Mouse (Mus musculus): ENCODE measurements at regions not wholly inside any gene's neighbourhood (a gene's known extent, or its start where the extent isn't known, plus 50 kb on each side); places are given as distances from the start of the nearest gene placed in this dataset.
A peak's percentile ranks its signal among the peaks of the same experiment; 100 is the strongest.

DNA sequence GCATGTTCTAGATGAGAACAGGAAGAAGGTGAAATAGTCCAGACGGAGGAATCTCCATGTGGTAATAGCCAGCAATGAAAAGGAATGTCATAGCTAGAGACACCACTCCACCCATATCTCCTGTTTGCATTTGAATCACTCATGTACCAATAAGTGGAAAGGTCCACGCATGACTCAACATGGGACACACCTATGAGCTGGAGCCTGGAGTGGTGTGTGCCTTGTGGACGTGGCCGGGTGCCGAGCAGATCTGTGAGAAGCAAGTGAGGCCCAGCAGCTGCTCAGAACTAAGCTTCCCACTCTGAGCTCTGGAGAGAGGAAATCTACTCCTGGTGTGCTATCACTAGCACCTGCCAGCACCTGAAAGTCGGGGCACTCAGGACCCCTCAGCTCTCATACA, 116.4 kb upstream of the Xylt1 start:
- DNase-seq = no peak

DNA sequence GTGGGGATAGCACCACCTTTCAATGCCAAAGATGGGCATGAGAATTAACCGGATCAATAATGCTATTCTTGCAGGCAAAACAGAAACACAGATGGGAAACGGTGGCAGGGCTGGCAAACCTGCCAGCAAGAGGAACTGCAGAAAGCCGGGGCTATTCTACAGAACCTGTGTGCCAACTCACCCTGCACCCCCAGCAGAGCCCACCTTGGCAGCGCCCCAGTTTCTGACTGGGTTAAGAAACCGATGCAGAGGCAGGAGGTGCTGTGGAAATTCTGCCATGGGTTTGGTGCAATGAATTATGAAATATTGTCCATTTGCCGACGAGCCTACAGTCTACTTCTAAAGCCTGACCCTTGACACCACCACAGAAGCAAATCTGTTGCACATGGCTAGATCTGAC, 112.7 kb upstream of the Xylt1 start:
- DNase-seq = no peak

DNA sequence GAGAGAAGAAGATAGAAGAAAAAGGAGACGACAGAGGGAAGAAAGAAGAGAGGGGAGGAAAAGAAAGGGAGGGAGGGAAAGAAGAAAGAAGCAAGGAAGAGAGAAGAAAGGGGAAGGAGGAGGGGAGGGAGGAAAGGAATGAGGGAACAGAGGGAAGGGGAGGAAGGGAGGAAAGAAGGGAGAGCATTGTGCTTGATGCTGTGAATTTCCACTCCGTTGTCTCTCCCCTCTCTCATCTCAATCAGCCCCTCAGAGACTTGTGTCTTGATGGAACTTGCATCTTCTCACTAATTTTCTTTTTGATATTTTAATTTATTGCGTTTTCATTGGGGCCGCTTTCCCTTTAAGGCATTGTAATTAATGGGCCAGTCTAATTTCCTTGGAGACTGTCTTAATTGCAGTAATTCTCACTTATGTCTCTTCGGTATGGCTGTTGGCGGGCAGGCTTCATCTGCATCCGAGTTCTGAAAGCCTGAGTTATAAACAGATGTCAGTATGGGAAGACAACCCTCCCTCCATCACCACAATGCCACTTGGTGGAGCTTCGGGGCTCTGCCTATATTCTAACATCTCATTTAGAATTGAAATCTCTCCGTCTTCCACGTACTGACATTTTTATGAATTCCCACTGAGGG, 111.4 kb upstream of the Xylt1 start:
- DNase-seq = no peak

GRCm38 (mm10) chr7:117278388-117278961, 102.3 kb upstream of the Xylt1 start:
- DNase-seq = no peak

- no peak for DNase-seq
These were observed 98.6 kb upstream of the Xylt1 start for GRCm38 (mm10) chr7:117282194-117282593.

DNA sequence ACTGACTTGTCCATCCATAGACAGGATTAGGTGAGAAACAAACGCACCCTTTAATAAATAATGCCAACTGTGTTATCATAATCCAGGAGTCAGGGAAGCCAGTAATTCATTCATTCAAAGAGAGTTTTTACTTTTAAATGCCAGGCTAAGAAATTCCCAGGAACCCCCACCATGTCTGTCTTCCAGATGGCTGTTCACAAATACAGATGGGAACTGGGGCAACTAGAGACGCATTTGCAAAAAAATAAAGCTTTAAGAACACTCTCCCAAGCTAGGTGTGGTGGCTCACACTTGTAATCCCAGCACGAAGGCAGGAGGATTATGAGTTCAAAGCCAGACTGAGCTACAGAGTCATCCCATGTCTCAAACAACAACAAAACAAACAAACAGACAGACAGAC, 95.6 kb upstream of the Xylt1 start:
- DNase-seq = no peak

DNA sequence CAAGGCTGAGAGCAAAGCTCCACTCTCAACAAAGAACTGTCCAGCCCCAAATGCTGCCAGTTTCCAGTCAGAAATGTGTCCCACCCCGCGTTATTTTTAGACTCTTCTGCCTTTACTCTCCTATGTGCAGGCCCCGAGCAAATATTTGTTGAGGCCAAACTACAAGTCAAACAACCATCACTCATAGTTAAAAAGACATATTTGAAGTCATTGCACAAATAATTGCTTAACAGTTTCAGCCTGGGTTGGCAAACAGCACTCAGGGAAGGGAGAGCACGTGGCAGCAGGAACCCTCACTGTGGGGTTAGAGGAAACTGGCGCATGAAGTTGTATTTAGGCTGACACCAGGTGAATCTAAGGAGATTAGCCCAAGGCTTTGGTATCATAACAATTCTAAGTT, 94.8 kb upstream of the Xylt1 start:
- DNase-seq = no peak

DNA sequence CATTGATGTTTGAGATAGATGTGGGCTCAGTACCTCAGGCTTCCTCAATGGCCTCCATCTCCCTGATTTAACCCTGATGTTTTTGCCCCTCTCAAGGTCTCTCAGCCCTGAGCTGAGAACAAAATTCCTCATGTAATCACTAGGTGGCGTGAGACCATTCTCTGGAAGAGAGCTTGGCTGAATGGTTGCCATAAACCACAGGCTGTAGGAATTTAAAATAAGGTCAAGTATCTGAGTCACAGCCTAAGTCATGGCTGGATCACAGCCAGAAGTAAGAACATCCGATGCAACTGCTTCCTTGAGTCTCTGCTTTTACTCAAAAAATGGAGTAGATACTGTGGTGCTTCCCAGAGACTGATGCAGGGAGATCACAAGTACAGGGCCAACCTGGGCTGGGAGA, 77.1 kb upstream of the Xylt1 start:
- DNase-seq = peak; percentile 8

DNA sequence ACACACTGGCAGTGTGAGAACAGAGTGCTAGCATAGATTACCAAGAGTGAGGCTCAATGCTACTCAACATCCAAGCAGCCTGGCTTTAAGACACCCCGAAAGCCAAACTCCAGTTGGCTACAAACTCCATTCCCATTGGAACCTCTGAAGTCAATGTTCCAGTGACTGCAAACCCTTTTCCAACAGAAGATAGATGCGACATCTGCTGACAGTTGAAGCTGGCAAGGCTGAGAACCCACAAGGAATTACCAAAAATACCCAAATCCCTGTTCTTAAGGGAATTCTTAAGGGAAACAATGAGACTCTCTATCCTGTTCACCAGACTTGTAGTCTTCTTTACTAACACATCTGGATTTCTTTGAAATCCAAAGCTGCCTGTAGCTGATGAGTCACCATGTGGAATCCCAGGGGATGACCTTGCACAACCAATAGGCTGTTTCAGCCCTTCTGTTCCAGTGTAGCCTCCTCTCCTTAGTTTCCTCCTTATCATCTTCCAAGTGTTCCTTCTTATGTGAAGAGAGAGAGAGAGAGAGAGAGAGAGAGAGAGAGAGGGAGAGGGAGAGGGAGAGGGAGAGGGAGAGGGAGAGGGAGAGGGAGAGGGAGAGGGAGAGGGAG, 70.1 kb upstream of the Xylt1 start:
- peak; percentile 22 for DNase-seq

DNA sequence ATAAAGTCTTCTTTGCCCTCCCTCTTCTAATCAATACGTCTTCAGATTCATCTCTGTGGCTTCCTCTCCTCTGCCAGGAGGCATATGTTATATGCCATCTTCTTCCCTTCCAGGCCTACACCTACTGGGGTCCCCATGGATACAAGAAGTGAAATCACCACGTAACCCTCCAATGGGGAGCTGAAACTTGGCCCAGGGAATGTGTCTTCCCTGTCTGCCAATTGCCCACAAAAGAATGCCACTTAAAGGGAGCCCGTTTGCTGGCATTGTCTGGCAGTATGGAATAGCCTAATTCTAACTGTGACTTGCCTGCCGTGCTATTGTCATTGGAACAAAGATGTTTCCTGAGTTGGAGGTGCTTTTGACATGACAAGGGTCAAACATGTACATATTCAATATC, 69.5 kb upstream of the Xylt1 start:
- DNase-seq = no peak

DNA sequence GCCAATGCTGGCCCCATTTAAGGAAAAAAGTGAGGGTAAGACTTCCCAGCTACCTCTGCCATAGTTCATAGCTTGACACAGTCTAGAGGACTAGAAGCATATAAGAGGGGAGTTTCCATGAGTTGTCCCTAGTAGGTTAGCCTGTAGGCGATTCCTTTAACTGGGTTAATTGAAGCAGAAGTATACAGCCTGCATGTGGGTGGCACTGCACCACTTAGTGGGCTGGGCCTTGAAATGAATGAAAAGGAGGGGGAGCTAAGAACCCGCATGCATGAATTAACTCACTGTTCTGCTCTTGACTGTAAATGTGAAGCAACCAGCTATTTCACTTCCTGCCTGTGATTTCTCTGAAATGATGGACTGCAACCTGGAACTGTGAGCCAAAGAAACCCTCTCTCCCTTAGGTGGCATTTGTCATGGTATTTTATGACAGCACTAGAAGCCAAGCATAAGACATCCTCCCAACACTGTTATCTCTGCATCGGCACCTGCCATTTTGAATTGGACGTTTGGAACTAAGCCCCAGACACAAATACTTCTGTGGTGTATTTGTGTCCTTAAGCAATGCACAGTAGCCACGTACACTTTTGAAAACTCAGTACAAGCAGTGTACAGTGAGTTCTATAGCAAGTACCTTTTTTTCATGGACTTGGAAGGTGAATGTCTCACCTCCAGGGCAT, 64.5 kb upstream of the Xylt1 start:
- no peak for DNase-seq

- DNase-seq = no peak
These were observed 63.4 kb upstream of the Xylt1 start for GRCm38 (mm10) chr7:117317362-117317761.

- no peak for DNase-seq
These were observed 60.2 kb upstream of the Xylt1 start for GRCm38 (mm10) chr7:117320552-117320951.

All from gastrocnemius, postnatal 10 days (tissue).